Mouse (Mus musculus) hindbrain, postnatal 0 days (tissue): ENCODE measurements around the gene Fkbp6. TPM values are rescaled to one million over a fixed set of nuclear protein-coding genes. Genes with fewer than 3 reads are reported as not detected.

Source experiments
- ATAC-seq: fragments of 200-750 bp; cut with Nextera tagmentation; 2 replicates; pipeline ENCODE4 v1.8.0; 2017; ENCODE audit warnings: mild to moderate bottlenecking, moderate TSS enrichment, moderate library complexity
- DNase-seq: peaks from one replicate; pipeline ENCODE4 v3.0.0-alpha.2; 2015; ENCODE audit warnings: low spot score
- H3K27ac ChIP-seq: fragments of 300-500 bp; sonication (generic); 2 replicates; pipeline ENCODE4 v1.5.1; 2014; ENCODE audit warnings: mild to moderate bottlenecking
- H3K27me3 ChIP-seq: fragments of 300-500 bp; sonication (generic); 2 replicates; pipeline ENCODE4 v1.6.1; 2014; ENCODE audit warnings: low read length, mixed read lengths; ENCODE audit not compliant: insufficient read depth
- H3K36me3 ChIP-seq: fragments of 300-500 bp; sonication (generic); 2 replicates; pipeline ENCODE4 v1.6.1; 2014; ENCODE audit warnings: low read length, mixed read lengths; ENCODE audit not compliant: insufficient read depth
- H3K4me1 ChIP-seq: fragments of 300-500 bp; sonication (generic); 2 replicates; pipeline ENCODE4 v1.6.1; 2014; ENCODE audit warnings: antibody characterized with exemption, low read length, mixed read lengths; ENCODE audit not compliant: insufficient read depth
- H3K4me2 ChIP-seq: fragments of 300-500 bp; sonication (generic); 2 replicates; pipeline ENCODE4 v1.6.1; 2014; ENCODE audit warnings: low read depth, mild to moderate bottlenecking, low read length, moderate library complexity, mixed read lengths
- H3K4me3 ChIP-seq: fragments of 300-500 bp; sonication (generic); 2 replicates; pipeline ENCODE4 v1.5.1; 2014; ENCODE audit warnings: low read length
- H3K9ac ChIP-seq: fragments of 300-500 bp; sonication (generic); replicated peaks from 2 replicates; pipeline ENCODE4 v1.6.1; 2014; ENCODE audit warnings: mild to moderate bottlenecking, low read length, moderate library complexity, mixed read lengths
- H3K9me3 ChIP-seq: fragments of 300-500 bp; sonication (generic); 2 replicates; pipeline ENCODE4 v1.6.1; 2016; ENCODE audit warnings: low read length, mixed read lengths
- CTCF ChIP-seq: IDR thresholded peaks from 2 replicates; pipeline ENCODE4 v1.5.1; 2016; ENCODE audit warnings: antibody characterized with exemption, control low read depth, low read depth
- WGBS: fragments of 180-500 bp; shearing (Covaris S2); extraction: QIAGEN DNeasy Blood & Tissue Kit; methylation state at CpG from one replicate; pipeline ENCODE4 v1.1.7; 2014; 5-methylcytosine and 5-hydroxymethylcytosine counted together
- polyA plus RNA-seq: library from polyadenylated mRNA; unstranded; fragments of >200 nt; fragmentation: Nextera tagmentation; extraction: Ambion mirVana; gene quantifications from 2 replicates; pipeline ENCODE4 v1.2.1, GENCODE M21; 2015
- total RNA-seq: library from RNA; depleted of rRNA; stranded (reverse); fragments of >200 nt; gene quantifications from 2 replicates; pipeline ENCODE4 v1.2.3, GENCODE M21; 2014

The Fkbp6 gene
- total and polyA plus RNA-seq, 2 experiments from 2014 or later = 0.29 TPM; not detected in 1

DNA sequence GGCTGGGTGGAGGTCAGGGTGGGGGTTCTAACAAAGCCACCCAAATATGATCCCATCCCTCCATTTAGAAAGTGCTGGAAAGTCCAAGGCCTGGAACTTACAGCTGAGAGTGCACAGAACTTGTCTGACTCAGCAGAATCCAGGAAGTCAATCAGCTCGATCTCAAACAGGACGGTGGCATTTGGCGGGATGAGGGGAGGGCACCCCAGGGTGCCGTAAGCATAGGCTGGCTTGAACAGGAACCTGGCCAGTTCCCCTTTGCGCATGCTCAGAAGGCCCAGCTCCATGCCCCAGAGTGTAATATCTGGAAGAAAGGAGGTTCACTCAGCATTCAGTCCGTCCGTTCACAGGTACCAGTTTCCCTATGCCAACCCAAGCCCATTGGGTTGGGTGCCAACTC lies 3.9 kb downstream of the Fkbp6 start:
- 64% methylated on average over 7 of the region's 7 CpGs for WGBS
- ATAC-seq (no peak), DNase-seq (no peak)

DNA sequence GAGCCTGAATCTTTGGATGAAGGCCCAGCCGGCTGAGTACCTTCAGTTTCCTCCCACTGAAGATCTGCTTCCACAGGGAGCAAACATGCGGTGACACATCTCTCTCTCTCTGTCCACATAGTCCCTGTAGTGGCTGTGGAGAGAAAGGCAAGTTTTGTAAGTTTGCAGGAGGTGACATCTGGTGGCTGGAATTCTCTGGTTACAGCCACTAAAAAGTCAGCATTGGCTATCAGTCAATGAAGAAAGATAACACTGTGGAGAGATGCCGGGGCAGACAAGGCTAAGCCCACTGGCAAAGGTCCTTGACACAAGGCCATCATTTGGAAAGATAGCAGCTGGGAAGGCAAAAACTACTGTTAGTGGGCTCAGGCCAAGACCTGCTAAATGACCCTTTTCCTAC lies 12.3 kb downstream of the Fkbp6 start:
- H3K4me1 ChIP-seq = no peaks in the 10 kb centered on the region
- no peaks in the 10 kb centered on the region for H3K9me3 ChIP-seq
- no peaks in the 10 kb centered on the region for H3K27me3 ChIP-seq
- H3K9ac ChIP-seq = no peak overlapping the region
- no peak for ATAC-seq
- H3K4me3 ChIP-seq = no peak overlapping the region
- no peak overlapping the region for H3K4me2 ChIP-seq
- no peak overlapping the region for H3K27ac ChIP-seq
- no peak for DNase-seq
- peak; percentile 60 for TF ChIP-seq CTCF
- 68% methylated on average over 3 of the region's 3 CpGs for WGBS
- no peaks in the 10 kb centered on the region for H3K36me3 ChIP-seq

More for the DNA sequence above, 3.9 kb downstream of the Fkbp6 start:
- H3K9ac ChIP-seq = no peak overlapping the region
- no peak for TF ChIP-seq CTCF
- no peak overlapping the region for H3K4me3 ChIP-seq
- H3K4me2 ChIP-seq = no peak overlapping the region
- no peaks in the 10 kb centered on the region for H3K9me3 ChIP-seq
- H3K36me3 ChIP-seq = no peaks in the 10 kb centered on the region
- no peaks in the 10 kb centered on the region for H3K4me1 ChIP-seq
- H3K27ac ChIP-seq = no peak overlapping the region
- no peaks in the 10 kb centered on the region for H3K27me3 ChIP-seq

DNA sequence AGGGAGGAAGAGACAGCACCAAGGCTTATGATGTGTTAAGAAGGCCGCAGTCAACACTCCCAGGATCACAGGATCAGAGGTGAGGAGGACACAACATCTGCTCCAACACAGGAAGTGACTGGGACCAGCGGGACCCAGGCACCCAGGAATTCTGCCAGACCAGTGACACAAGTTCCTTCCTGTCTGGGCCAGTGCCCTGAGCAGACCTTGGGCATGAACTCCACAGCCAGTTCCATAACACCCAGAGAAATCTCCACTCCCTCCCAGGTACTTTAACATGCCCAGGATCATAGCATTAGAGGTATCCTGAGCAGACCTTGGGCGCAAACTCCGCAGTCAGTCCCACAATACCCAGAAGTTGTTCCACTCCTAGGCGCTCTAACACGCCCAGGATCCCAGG lies 18.7 kb downstream of the Fkbp6 start:
- H3K27me3 ChIP-seq = no peaks in the 10 kb centered on the region
- ATAC-seq (no peak), DNase-seq (no peak)
- H3K4me1 ChIP-seq = no peaks in the 10 kb centered on the region
- no peak for TF ChIP-seq CTCF
- no peaks in the 10 kb centered on the region for H3K36me3 ChIP-seq
- 88% methylated on average over 6 of the region's 6 CpGs for WGBS
- no peak overlapping the region for H3K4me2 ChIP-seq
- H3K9ac ChIP-seq = no peak overlapping the region
- no peaks in the 10 kb centered on the region for H3K9me3 ChIP-seq
- H3K27ac ChIP-seq = no peak overlapping the region
- no peak overlapping the region for H3K4me3 ChIP-seq

DNA sequence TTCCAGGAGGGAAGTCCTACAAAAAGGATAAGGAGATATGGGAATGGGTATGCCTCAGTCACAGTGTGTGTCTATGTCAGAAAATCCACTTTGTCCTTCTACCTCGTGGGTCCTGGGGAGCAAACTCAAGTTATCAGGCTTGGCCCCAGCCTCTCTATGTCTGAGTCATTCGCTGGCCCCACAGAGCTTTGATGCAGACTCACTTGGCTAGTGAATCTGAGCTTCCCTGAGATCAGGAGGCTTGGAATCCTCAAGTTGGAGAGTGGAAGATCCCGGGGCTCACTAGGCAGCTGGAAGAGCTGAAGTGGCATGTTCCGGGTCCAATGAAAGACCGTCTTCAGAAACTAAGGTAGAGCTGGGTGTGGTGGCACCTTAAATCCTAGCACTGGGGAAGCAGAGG lies 19.6 kb downstream of the Fkbp6 start:
- no peak for ATAC-seq
- WGBS = 83% methylated on average over 5 of the region's 5 CpGs
- H3K4me1 ChIP-seq = no peaks in the 10 kb centered on the region
- H3K9me3 ChIP-seq = no peaks in the 10 kb centered on the region
- no peak overlapping the region for H3K27ac ChIP-seq
- TF ChIP-seq CTCF = no peak
- DNase-seq = no peak
- H3K4me3 ChIP-seq = no peak overlapping the region
- H3K9ac ChIP-seq = no peak overlapping the region
- H3K27me3 ChIP-seq = no peaks in the 10 kb centered on the region
- H3K4me2 ChIP-seq = no peak overlapping the region
- H3K36me3 ChIP-seq = no peaks in the 10 kb centered on the region

DNA sequence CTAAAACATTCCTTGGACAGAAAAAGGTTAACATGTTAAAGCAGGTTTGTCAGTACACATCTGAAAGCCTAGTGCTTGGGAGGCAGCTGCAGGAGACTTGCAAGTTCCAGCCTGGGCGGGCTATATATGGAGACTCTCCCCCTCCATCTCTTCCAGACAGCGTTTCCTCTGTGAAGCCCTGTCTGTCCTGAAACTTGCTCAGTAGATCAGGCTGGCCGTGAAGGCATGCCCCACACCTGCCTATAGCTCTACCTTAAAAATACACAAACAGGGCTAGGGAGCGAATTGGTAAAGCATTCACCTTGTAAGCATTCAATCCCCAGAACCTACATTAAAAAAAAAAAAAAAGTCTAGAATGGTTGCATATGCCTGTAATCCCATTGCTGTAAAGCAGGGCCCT lies 20.4 kb downstream of the Fkbp6 start:
- no peak for ATAC-seq
- H3K36me3 ChIP-seq = no peaks in the 10 kb centered on the region
- WGBS = 83% methylated on average over 4 of the region's 4 CpGs

DNA sequence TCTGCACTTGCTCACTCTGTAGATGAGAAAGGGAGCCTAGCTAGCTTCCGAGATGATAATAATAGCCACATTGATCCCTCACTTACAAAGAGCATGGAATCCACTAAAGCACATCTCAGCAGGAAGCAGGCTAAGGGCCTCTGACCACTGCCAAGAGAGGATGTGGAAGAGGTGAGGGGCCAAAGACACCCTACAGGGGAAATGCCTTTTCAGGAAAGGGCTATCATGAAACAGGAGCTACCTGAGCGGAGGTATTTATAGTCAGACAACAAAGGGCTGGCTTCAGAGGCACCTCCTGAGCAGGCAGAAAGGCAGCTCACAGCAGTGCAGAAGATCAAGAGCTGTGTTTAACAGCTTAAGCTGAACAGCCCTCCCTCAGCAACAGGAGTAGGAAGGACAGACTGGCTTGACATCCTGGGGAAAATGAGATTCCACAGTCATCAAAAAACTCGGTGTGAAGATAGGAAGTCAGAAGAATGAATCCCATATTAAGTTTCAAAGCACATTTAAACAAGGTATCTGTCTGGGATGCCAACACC lies 23.7 kb downstream of the Fkbp6 start:
- Histone ChIP-seq H3K27me3 (no peaks in the 10 kb centered on the region), H3K27ac (no peak overlapping the region), H3K4me2 (no peak overlapping the region), H3K4me3 (no peak overlapping the region), H3K36me3 (no peaks in the 10 kb centered on the region), H3K9me3 (no peaks in the 10 kb centered on the region), H3K4me1 (no peaks in the 10 kb centered on the region), H3K9ac (no peak overlapping the region)
- WGBS = 15% methylated on average over 3 of the region's 3 CpGs
- DNase-seq (no peak), ATAC-seq (no peak)
- TF ChIP-seq CTCF = no peak

More for the DNA sequence above, 20.4 kb downstream of the Fkbp6 start:
- no peak overlapping the region for H3K27ac ChIP-seq
- H3K4me2 ChIP-seq = no peak overlapping the region
- H3K27me3 ChIP-seq = no peaks in the 10 kb centered on the region
- DNase-seq = no peak
- H3K4me1 ChIP-seq = no peaks in the 10 kb centered on the region
- TF ChIP-seq CTCF = no peak
- no peak overlapping the region for H3K9ac ChIP-seq
- H3K9me3 ChIP-seq = no peaks in the 10 kb centered on the region
- H3K4me3 ChIP-seq = no peak overlapping the region

DNA sequence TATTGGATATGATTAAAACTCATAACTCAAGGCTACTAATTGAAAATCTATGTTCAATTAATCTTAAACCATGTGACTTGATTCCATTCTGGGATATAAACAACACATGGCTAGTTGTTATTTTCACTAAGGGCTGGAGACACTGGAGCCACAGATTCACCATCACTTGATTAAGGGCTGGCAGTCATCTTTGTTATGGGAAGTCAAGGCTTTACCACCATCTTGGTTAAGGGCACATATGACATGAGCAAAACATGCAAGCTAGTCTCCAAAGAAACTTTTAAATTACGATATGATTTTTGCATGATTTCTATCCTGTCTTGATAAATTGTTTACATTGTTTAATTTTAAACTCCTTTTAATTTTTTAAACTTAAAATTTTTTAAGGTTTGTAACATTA lies 27.6 kb downstream of the Fkbp6 start:
- DNase-seq (no peak), ATAC-seq (no peak)
- no peaks in the 10 kb centered on the region for H3K9me3 ChIP-seq
- H3K9ac ChIP-seq = no peak overlapping the region
- H3K27ac ChIP-seq = no peak overlapping the region
- no peaks in the 10 kb centered on the region for H3K4me1 ChIP-seq
- 88% methylated on average over 1 of the region's 1 CpGs for WGBS
- no peaks in the 10 kb centered on the region for H3K27me3 ChIP-seq
- TF ChIP-seq CTCF = no peak
- H3K36me3 ChIP-seq = no peaks in the 10 kb centered on the region
- H3K4me3 ChIP-seq = no peak overlapping the region
- no peak overlapping the region for H3K4me2 ChIP-seq
